Comparison of ENCODE assay signal across 25 mouse cellular contexts in genomic region chr17:46165460-46165859, GRCm38 (mm10). TPM values are rescaled to one million over a fixed set of nuclear protein-coding genes. Genes with fewer than 3 reads are reported as not detected.
DNase-seq lines count a peak whose midpoint lies in the region; ATAC-seq lines count a peak whose summit lies in the region.
"Had no signal": no experiment of that assay in that cellular context is flagged by ENCODE, and none has a peak within 500 bp of the region (broad histone marks: within the 10 kb centered on the region; RNA-seq: fewer than 3 reads in every experiment).

No protein-coding gene starts in this region.

- H3K9me3 ChIP-seq in heart, embryonic 10.5 days: no peaks in the 10 kb centered on the region
- H3K9me3 ChIP-seq in heart, embryonic 11.5 days (replicated peaks; ENCODE audit: control insufficient read depth, low read length): no peaks in the 10 kb centered on the region
- no peaks in the 10 kb centered on the region for H3K9me3 ChIP-seq in neural tube, embryonic 11.5 days (ENCODE audit: control insufficient read depth, low read length)
- no peaks in the 10 kb centered on the region for H3K9me3 ChIP-seq in neural tube, embryonic 15.5 days (replicated peaks)
- H3K9me3 ChIP-seq: embryonic facial prominence, embryonic 12.5 days; embryonic facial prominence, embryonic 15.5 days; heart, embryonic 12.5 days; heart, embryonic 15.5 days; hindbrain, embryonic 10.5 days; hindbrain, embryonic 13.5 days; intestine, embryonic 15.5 days had no signal

- H3K36me3 ChIP-seq in heart, embryonic 10.5 days: peaks cover 74% of the 10 kb centered on the region
- H3K36me3 ChIP-seq in heart, embryonic 11.5 days (ENCODE audit: control insufficient read depth, insufficient read depth, low read length): peaks cover 40% of the 10 kb centered on the region
- peaks cover 15% of the 10 kb centered on the region for H3K36me3 ChIP-seq in neural tube, embryonic 11.5 days (ENCODE audit: control insufficient read depth, insufficient read depth, low read length)
- H3K36me3 ChIP-seq in neural tube, embryonic 15.5 days: peaks cover 62% of the 10 kb centered on the region

- H3K4me1 ChIP-seq in heart, embryonic 10.5 days: peaks cover 32% of the 10 kb centered on the region
- peaks cover 22% of the 10 kb centered on the region for H3K4me1 ChIP-seq in heart, embryonic 11.5 days (ENCODE audit: control insufficient read depth, insufficient read depth, low read length)
- H3K4me1 ChIP-seq in neural tube, embryonic 11.5 days (ENCODE audit: control insufficient read depth, insufficient read depth, low read length): peaks cover 6% of the 10 kb centered on the region
- H3K4me1 ChIP-seq in neural tube, embryonic 15.5 days: peaks cover 23% of the 10 kb centered on the region

- no peaks in the 10 kb centered on the region for H3K27me3 ChIP-seq in heart, embryonic 10.5 days (ENCODE audit: insufficient read depth, poor library complexity, severe bottlenecking)
- no peaks in the 10 kb centered on the region for H3K27me3 ChIP-seq in heart, embryonic 11.5 days (ENCODE audit: control insufficient read depth, insufficient read depth, low read length)
- no peaks in the 10 kb centered on the region for H3K27me3 ChIP-seq in neural tube, embryonic 11.5 days (ENCODE audit: control insufficient read depth, insufficient read depth, low read length)
- no peaks in the 10 kb centered on the region for H3K27me3 ChIP-seq in neural tube, embryonic 15.5 days (replicated peaks)
- H3K27me3 ChIP-seq: embryonic facial prominence, embryonic 12.5 days; embryonic facial prominence, embryonic 15.5 days; heart, embryonic 12.5 days; heart, embryonic 15.5 days; hindbrain, embryonic 13.5 days; intestine, embryonic 15.5 days had no signal

- H3K27ac ChIP-seq in heart, embryonic 10.5 days: 0 out of 2 replicates have a peak overlapping the region, but pooled peaks have one; percentile 30
- no peak overlapping the region for H3K27ac ChIP-seq in heart, embryonic 11.5 days (ENCODE audit: low read depth, low read length)
- no peak overlapping the region for H3K27ac ChIP-seq in neural tube, embryonic 11.5 days (ENCODE audit: low read depth, low read length)
- H3K27ac ChIP-seq in neural tube, embryonic 15.5 days (replicated peaks): no peak overlapping the region
- H3K27ac ChIP-seq: embryonic facial prominence, embryonic 12.5 days; embryonic facial prominence, embryonic 15.5 days; gastrocnemius, adult 2 months; heart, embryonic 15.5 days; hindbrain, embryonic 10.5 days; hindbrain, embryonic 13.5 days; intestine, embryonic 15.5 days had no signal

- H3K9ac ChIP-seq in heart, embryonic 11.5 days (ENCODE audit: low read depth, low read length): no peak overlapping the region
- H3K9ac ChIP-seq in neural tube, embryonic 11.5 days (ENCODE audit: low read length): no peak overlapping the region
- H3K9ac ChIP-seq in neural tube, embryonic 15.5 days (replicated peaks): no peak overlapping the region
- H3K9ac ChIP-seq: embryonic facial prominence, embryonic 12.5 days; embryonic facial prominence, embryonic 15.5 days; forebrain, postnatal 0 days; heart, embryonic 12.5 days; heart, embryonic 15.5 days; hindbrain, embryonic 13.5 days; intestine, embryonic 15.5 days had no signal

- DNase-seq in cerebellum, adult 11-12 months: peak; percentile 30
- DNase-seq in cerebellum, adult 18-20 months: no peak
- no peak for DNase-seq in heart, embryonic 10.5 days (ENCODE audit: low spot score)
- peak; percentile 6 for DNase-seq in neural tube, embryonic 11.5 days (ENCODE audit: low spot score)
- DNase-seq: adrenal gland, postnatal 10 days; adrenal gland, postnatal 36 days; cerebellum, adult 8-10 months; forebrain, postnatal 0 days; gastrocnemius, adult 2 months; gastrocnemius, postnatal 14 days; heart, adult 18-20 months; heart, postnatal 10 days; heart, postnatal 36 days had no signal

- WGBS in heart, embryonic 10.5 days: 94% methylated on average over 12 of the region's 12 CpGs
- WGBS in heart, embryonic 11.5 days (ENCODE audit: insufficient replicate concordance): 86% methylated on average over 12 of the region's 12 CpGs
- WGBS in neural tube, embryonic 11.5 days: 92% methylated on average over 12 of the region's 12 CpGs
- 92% methylated on average over 12 of the region's 12 CpGs for WGBS in neural tube, embryonic 15.5 days

- no peak for ATAC-seq in heart, embryonic 11.5 days (replicated peaks; ENCODE audit: insufficient number of reproducible peaks, low FRiP score, low TSS enrichment)
- no peak for ATAC-seq in neural tube, embryonic 11.5 days (ENCODE audit: insufficient read depth, low FRiP score, low TSS enrichment)
- no peak for ATAC-seq in neural tube, embryonic 15.5 days (ENCODE audit: low FRiP score)
- ATAC-seq: activated CD4-positive, CD25-positive, alpha-beta regulatory T cell, adult 4 months; forebrain, embryonic 14.5 days; forebrain, postnatal 0 days; hindbrain, embryonic 16.5 days; intestine, embryonic 15.5 days had no signal

- no peak overlapping the region for H3K4me2 ChIP-seq in heart, embryonic 11.5 days
- no peak overlapping the region for H3K4me2 ChIP-seq in neural tube, embryonic 11.5 days (ENCODE audit: low read depth)
- no peak overlapping the region for H3K4me2 ChIP-seq in neural tube, embryonic 15.5 days
- H3K4me2 ChIP-seq: embryonic facial prominence, embryonic 12.5 days; embryonic facial prominence, embryonic 15.5 days; heart, embryonic 12.5 days; heart, embryonic 15.5 days; hindbrain, embryonic 13.5 days; intestine, embryonic 15.5 days had no signal

- H3K4me3 ChIP-seq in heart, embryonic 10.5 days: no peak overlapping the region
- H3K4me3 ChIP-seq in heart, embryonic 11.5 days (ENCODE audit: low read depth, low read length): no peak overlapping the region
- no peak overlapping the region for H3K4me3 ChIP-seq in neural tube, embryonic 11.5 days (ENCODE audit: low read depth, low read length)
- H3K4me3 ChIP-seq in neural tube, embryonic 15.5 days (replicated peaks): no peak overlapping the region
- H3K4me3 ChIP-seq: embryonic facial prominence, embryonic 12.5 days; embryonic facial prominence, embryonic 15.5 days; gastrocnemius, adult 2 months; heart, embryonic 12.5 days; heart, embryonic 15.5 days; hindbrain, embryonic 10.5 days; hindbrain, embryonic 13.5 days; intestine, embryonic 15.5 days had no signal

RNA-seq across cellular contexts. Expression of gene Gtpbp2, which starts 4.6 kb away (rescaled TPM):
- 32.3 and 34.9 TPM in 2 replicates for polyA plus RNA-seq in heart, embryonic 10.5 days (2016; fragmentation: Nextera tagmentation; extraction: Ambion mirVana)
- 24.9 and 28.6 TPM in 2 replicates for polyA plus RNA-seq in heart, embryonic 11.5 days (2014; fragmentation: Nextera tagmentation; extraction: Ambion mirVana)
- polyA plus RNA-seq in neural tube, embryonic 11.5 days (2014; fragmentation: Nextera tagmentation; extraction: Ambion mirVana): 23.8 and 27.3 TPM in 2 replicates
- 41.3 and 43.5 TPM in 2 replicates for polyA plus RNA-seq in neural tube, embryonic 15.5 days (2015; fragmentation: Nextera tagmentation; extraction: Ambion mirVana)

RNA-seq across cellular contexts. Expression of gene Mad2l1bp, which starts 12.1 kb away (rescaled TPM):
- 39.9 and 41.6 TPM in 2 replicates for polyA plus RNA-seq in heart, embryonic 10.5 days (2016; fragmentation: Nextera tagmentation; extraction: Ambion mirVana)
- polyA plus RNA-seq in heart, embryonic 11.5 days (2014; fragmentation: Nextera tagmentation; extraction: Ambion mirVana): 38.8 and 39.8 TPM in 2 replicates
- polyA plus RNA-seq in neural tube, embryonic 11.5 days (2014; fragmentation: Nextera tagmentation; extraction: Ambion mirVana): 34.3 and 36.0 TPM in 2 replicates
- polyA plus RNA-seq in neural tube, embryonic 15.5 days (2015; fragmentation: Nextera tagmentation; extraction: Ambion mirVana): 21.7 and 24.6 TPM in 2 replicates

RNA-seq across cellular contexts. Expression of gene Rsph9, which starts 21.4 kb away (rescaled TPM):
- polyA plus RNA-seq in heart, embryonic 10.5 days (2016; fragmentation: Nextera tagmentation; extraction: Ambion mirVana): 5.1 and 7.3 TPM in 2 replicates
- 6.1 and 6.7 TPM in 2 replicates for polyA plus RNA-seq in heart, embryonic 11.5 days (2014; fragmentation: Nextera tagmentation; extraction: Ambion mirVana)
- polyA plus RNA-seq in neural tube, embryonic 11.5 days (2014; fragmentation: Nextera tagmentation; extraction: Ambion mirVana): 8.9 and 12.6 TPM in 2 replicates
- polyA plus RNA-seq in neural tube, embryonic 15.5 days (2015; fragmentation: Nextera tagmentation; extraction: Ambion mirVana): 37.9 and 39.3 TPM in 2 replicates

RNA-seq across cellular contexts. Expression of gene Polh, which starts 37.0 kb away (rescaled TPM):
- polyA plus RNA-seq in heart, embryonic 10.5 days (2016; fragmentation: Nextera tagmentation; extraction: Ambion mirVana): 8.3 and 12.2 TPM in 2 replicates
- polyA plus RNA-seq in heart, embryonic 11.5 days (2014; fragmentation: Nextera tagmentation; extraction: Ambion mirVana): 12.1 and 12.3 TPM in 2 replicates
- 8.9 and 9.5 TPM in 2 replicates for polyA plus RNA-seq in neural tube, embryonic 11.5 days (2014; fragmentation: Nextera tagmentation; extraction: Ambion mirVana)
- polyA plus RNA-seq in neural tube, embryonic 15.5 days (2015; fragmentation: Nextera tagmentation; extraction: Ambion mirVana): 7.9 and 8.8 TPM in 2 replicates

RNA-seq across cellular contexts. Expression of gene Xpo5, which starts 37.1 kb away (rescaled TPM):
- 33.5 and 42.8 TPM in 2 replicates for polyA plus RNA-seq in heart, embryonic 10.5 days (2016; fragmentation: Nextera tagmentation; extraction: Ambion mirVana)
- 32.3 and 32.6 TPM in 2 replicates for polyA plus RNA-seq in heart, embryonic 11.5 days (2014; fragmentation: Nextera tagmentation; extraction: Ambion mirVana)
- 68.4 and 73.4 TPM in 2 replicates for polyA plus RNA-seq in neural tube, embryonic 11.5 days (2014; fragmentation: Nextera tagmentation; extraction: Ambion mirVana)
- 29.9 and 31.0 TPM in 2 replicates for polyA plus RNA-seq in neural tube, embryonic 15.5 days (2015; fragmentation: Nextera tagmentation; extraction: Ambion mirVana)

Comparison
In these comparisons a context has a peak if more than half of its experiments do, and no peak if none do; other contexts are left out.
1. DNase-seq: peak in cerebellum, adult 11-12 months (single experiment) and neural tube, embryonic 11.5 days (single experiment); none in cerebellum, adult 18-20 months (0 of 2) and heart, embryonic 10.5 days (single experiment).